Mouse (Mus musculus) neural tube, embryonic 14.5 days (tissue): ENCODE results near the gene Slc25a47. TPM values are rescaled to one million over a fixed set of nuclear protein-coding genes. Genes with fewer than 3 reads are reported as not detected.

Experiments
- ATAC-seq: fragments of 200-750 bp; cut with Nextera tagmentation; 2 replicates; pipeline ENCODE4 v1.8.0; 2017; ENCODE audit warnings: low read depth, mild to moderate bottlenecking, moderate TSS enrichment, moderate library complexity
- H3K27ac ChIP-seq: fragments of 300-500 bp; sonication (generic); 2 replicates; pipeline ENCODE4 v1.5.1; 2014; ENCODE audit warnings: low read depth, mild to moderate bottlenecking, control low read depth, low read length, moderate library complexity, mixed read lengths
- H3K27me3 ChIP-seq: fragments of 300-500 bp; sonication (generic); 2 replicates; pipeline ENCODE4 v1.6.1; 2014; ENCODE audit warnings: low read length; ENCODE audit not compliant: control insufficient read depth, insufficient read depth
- H3K36me3 ChIP-seq: fragments of 300-500 bp; sonication (generic); 2 replicates; pipeline ENCODE4 v1.6.1; 2014; ENCODE audit warnings: low read length, mixed read lengths; ENCODE audit not compliant: control insufficient read depth, insufficient read depth
- H3K4me1 ChIP-seq: fragments of 300-500 bp; sonication (generic); 2 replicates; pipeline ENCODE4 v1.6.1; 2014; ENCODE audit warnings: low read length; ENCODE audit not compliant: control insufficient read depth, insufficient read depth
- H3K4me2 ChIP-seq: fragments of 300-500 bp; sonication (generic); 2 replicates; pipeline ENCODE4 v1.6.1; 2014; ENCODE audit warnings: mild to moderate bottlenecking, low read depth, low read length, control low read depth
- H3K4me3 ChIP-seq: fragments of 300-500 bp; sonication (generic); 2 replicates; pipeline ENCODE4 v1.5.1; 2014; ENCODE audit warnings: low read depth, low read length, control low read depth, mixed read lengths
- H3K9ac ChIP-seq: fragments of 300-500 bp; sonication (generic); replicated peaks from 2 replicates; pipeline ENCODE4 v1.6.1; 2014; ENCODE audit warnings: low read depth, mild to moderate bottlenecking, control low read depth, low read length, mixed read lengths
- H3K9me3 ChIP-seq: fragments of 300-500 bp; sonication (generic); 2 replicates; pipeline ENCODE4 v1.6.1; 2016; ENCODE audit warnings: low read length; ENCODE audit not compliant: control insufficient read depth
- WGBS: fragments of 180-500 bp; shearing (Covaris S2); extraction: QIAGEN DNeasy Blood & Tissue Kit; methylation state at CpG from one replicate; pipeline ENCODE4 v1.1.7; 2014; 5-methylcytosine and 5-hydroxymethylcytosine counted together
- microRNA counts: library from miRNA; unstranded; fragments of <30 nt; microRNA quantifications from one replicate; lab custom pipeline; 2016
- microRNA-seq: library from miRNA; unstranded; fragments of <30 nt; microRNA quantifications from one replicate; pipeline ENCODE4, GENCODE M21; 2016
- polyA plus RNA-seq: library from polyadenylated mRNA; unstranded; fragments of >200 nt; fragmentation: Nextera tagmentation; extraction: Ambion mirVana; gene quantifications from 2 replicates; pipeline ENCODE4 v1.2.1, GENCODE M21; 2014

Gene Slc25a47
- polyA plus RNA-seq, 1 experiment from 2014 or later, result 9.4 TPM

DNA sequence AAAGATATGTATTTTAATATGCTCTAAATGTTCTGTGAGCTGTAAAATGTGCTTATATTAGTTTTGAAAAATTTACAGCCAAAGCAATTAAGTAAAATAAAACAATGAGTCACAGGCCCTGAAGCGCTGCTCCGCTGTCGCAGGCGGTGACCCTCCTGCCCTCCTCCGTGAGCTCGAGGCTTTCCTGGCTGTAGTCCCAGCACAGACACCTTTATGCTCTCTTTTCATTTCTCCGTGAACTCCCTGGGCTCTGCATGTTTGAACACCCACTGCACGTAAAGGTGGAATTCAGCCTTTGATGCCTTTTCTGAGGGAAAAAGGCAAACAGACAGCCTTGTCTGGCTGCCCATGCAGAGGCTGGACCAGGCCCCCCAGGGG, 68.4 kb downstream of the Slc25a47 start:
- H3K9ac ChIP-seq, result no peak overlapping the region
- no peak for ATAC-seq
- no peaks in the 10 kb centered on the region for H3K27me3 ChIP-seq
- peaks cover 42% of the 10 kb centered on the region for H3K4me1 ChIP-seq
- H3K9me3 ChIP-seq, result no peaks in the 10 kb centered on the region
- H3K4me3 ChIP-seq, result no peak overlapping the region
- WGBS, result 18% methylated on average over 8 of the region's 8 CpGs
- no peak overlapping the region for H3K4me2 ChIP-seq
- H3K27ac ChIP-seq, result no peak overlapping the region
- H3K36me3 ChIP-seq, result no peaks in the 10 kb centered on the region

DNA sequence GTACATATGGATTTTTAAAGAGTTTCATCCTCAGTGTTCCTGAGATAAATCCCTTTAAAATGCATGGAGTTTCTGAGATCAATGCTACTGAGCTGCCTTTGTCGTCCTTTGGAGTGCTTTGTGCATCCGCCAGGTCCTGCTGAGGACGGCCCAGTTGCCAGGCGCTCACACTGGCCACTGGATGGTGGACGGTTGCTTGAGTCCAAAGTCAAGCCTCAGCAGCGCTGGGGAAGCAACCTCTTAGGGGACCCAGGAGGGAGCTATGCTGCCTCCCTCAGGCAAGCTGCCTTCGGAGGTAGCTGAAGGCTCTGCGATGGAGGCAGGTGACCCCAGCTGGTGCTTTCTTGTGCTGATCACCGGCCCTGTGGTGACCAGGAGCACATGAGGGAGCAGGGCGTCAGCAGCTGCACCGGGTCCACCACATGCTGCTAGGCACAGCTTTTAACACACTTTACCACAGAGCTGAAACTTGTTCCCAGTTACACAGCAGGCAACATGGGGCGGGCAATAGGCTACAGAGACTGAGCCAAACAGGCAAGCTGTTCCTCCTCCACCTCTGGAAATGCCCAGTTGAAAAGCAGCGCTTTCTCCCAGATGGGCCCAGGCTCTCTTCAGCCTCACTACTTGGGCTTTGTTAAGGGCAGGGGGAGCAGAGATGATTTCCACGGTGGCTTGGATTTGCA, 69.9 kb downstream of the Slc25a47 start:
- Histone ChIP-seq H3K9ac (no peak overlapping the region), H3K27ac (peak overlapping the region; percentile 57; the same call in 1 of the 2 replicates)

DNA sequence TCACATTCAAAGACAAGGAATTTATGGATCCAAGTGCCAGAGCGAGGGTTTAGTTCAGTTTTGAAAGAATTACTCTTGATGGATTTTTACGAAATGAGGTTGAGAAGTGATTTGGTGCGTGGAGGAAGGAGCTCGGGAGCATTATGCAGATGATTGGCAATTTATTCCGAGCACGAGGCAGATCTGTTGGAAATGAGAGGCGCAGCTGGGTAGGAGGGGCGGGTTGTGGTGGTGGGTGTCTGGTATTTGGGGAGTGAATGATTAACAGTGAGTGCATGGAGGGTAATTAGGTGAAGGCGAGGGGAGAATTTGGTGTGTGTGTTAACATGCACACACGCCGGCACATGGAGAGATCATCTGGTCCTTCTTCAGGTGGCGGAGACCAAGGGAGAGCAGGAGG, 70.6 kb downstream of the Slc25a47 start:
- H3K27ac ChIP-seq, result peak overlapping the region; percentile 22; the same call in 1 of the 2 replicates
- no peak overlapping the region for H3K9ac ChIP-seq
- peaks cover 52% of the 10 kb centered on the region for H3K4me1 ChIP-seq
- no peaks in the 10 kb centered on the region for H3K9me3 ChIP-seq
- no peak overlapping the region for H3K4me2 ChIP-seq
- 23% methylated on average over 12 of the region's 12 CpGs for WGBS
- ATAC-seq, result no peak
- no peaks in the 10 kb centered on the region for H3K36me3 ChIP-seq
- H3K4me3 ChIP-seq, result no peak overlapping the region
- H3K27me3 ChIP-seq, result no peaks in the 10 kb centered on the region

More for the DNA sequence above, 69.9 kb downstream of the Slc25a47 start:
- Histone ChIP-seq H3K4me3 (no peak overlapping the region), H3K4me1 (peaks cover 52% of the 10 kb centered on the region), H3K27me3 (no peaks in the 10 kb centered on the region), H3K4me2 (no peak overlapping the region), H3K9me3 (no peaks in the 10 kb centered on the region), H3K36me3 (no peaks in the 10 kb centered on the region)
- WGBS, result 19% methylated on average over 14 of the region's 14 CpGs
- ATAC-seq, result no peak

MicroRNA genes within 50 kb of the gene (microRNA counts, 519-probe panel; counts per million panel counts)
- microRNA mmu-miR-345-3p (lab: Ali Mortazavi, UCI), result not detected
- microRNA mmu-miR-345-5p (lab: Ali Mortazavi, UCI), result 4,011 counts per million, percentile 43 among the panel's probes with 10 or more counts

Small RNA genes within 50 kb of the gene (microRNA-seq; reads per million reads assigned to microRNA genes)
- gene Mir345, result 102 reads per million, percentile 47 among the genes with 10 or more reads in this experiment

Other genes with a start within 250 kb of the Slc25a47 start
- gene Degs2, start 133.7 kb upstream of the Slc25a47 start, polyA plus RNA-seq, result 3.0 and 3.4 TPM in 2 replicates
- gene Yy1, start 43.1 kb upstream of the Slc25a47 start, polyA plus RNA-seq, result 14.9 and 15.2 TPM in 2 replicates
- 16.8 and 18.3 TPM in 2 replicates for gene Slc25a29, start 163 bp upstream of the Slc25a47 start, polyA plus RNA-seq
- gene Wdr25, start 57.6 kb downstream of the Slc25a47 start, polyA plus RNA-seq, result 4.5 and 5.0 TPM in 2 replicates
- gene Wars, start 58.1 kb downstream of the Slc25a47 start, polyA plus RNA-seq, result 102 and 110 TPM in 2 replicates
- gene Begain, start 232.2 kb downstream of the Slc25a47 start, polyA plus RNA-seq, result 40.8 and 53.1 TPM in 2 replicates